Mouse (Mus musculus) liver, postnatal 0 days (tissue): Measurements from ENCODE around the gene Txndc12.

Experiments
- CTCF ChIP-seq: sonication (generic); IDR thresholded peaks from 2 replicates; pipeline ENCODE4 v1.5.1; 2016; ENCODE audit warnings: antibody characterized with exemption, low read depth
- EP300 ChIP-seq: IDR thresholded peaks from 2 replicates; pipeline ENCODE4 v1.6.1; 2016; ENCODE audit warnings: antibody characterized with exemption, low read depth, mild to moderate bottlenecking

DNA sequence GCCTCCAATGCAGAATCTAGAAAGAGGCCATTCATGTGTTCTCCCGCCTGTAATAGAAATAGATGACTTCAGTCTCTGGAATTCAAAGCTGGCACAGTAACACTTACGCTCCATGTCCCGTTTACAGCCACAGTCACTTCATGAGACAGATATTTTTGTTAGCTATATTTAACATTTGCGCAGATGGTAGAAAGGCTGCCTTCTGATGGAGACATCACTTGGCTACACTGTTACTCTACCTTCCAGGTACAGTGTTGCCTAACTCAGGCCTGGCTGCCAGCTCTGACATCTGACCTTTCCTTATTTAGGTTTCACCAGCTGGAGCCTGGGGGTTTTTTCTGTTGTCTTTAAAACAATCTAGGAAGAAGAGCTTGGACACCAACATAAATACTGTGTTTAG is 3.6 kb downstream of the Txndc12 start:
- TF ChIP-seq CTCF (no peak), EP300 (no peak)
